Mouse (Mus musculus) MEL (cell line): ENCODE results near the gene Rpl14. TPM values are rescaled to one million over a fixed set of nuclear protein-coding genes. Genes with fewer than 3 reads are reported as not detected.

ENCODE experiments used
- DNase-seq: peaks from one replicate; pipeline ENCODE4 v3.0.0; 2011; ENCODE audit warnings: low read depth, low spot score
- H3K27ac ChIP-seq: 2 replicates; pipeline ENCODE4 v1.5.1; 2012; ENCODE audit warnings: low read depth, mild to moderate bottlenecking, control low read depth, low read length, moderate library complexity; ENCODE audit not compliant: control insufficient read depth
- H3K27me3 ChIP-seq, 2 experiments: fragments of 150-350 bp in 1 of 2; sonication (generic) in 1 of 2; 2 replicates each; pipeline ENCODE4 v1.6.1; 2012; ENCODE audit warnings: low read length in 2 of 2, mild to moderate bottlenecking in 2 of 2, improper control_type of control experiment in 1 of 2, moderate library complexity in 1 of 2; ENCODE audit not compliant: insufficient read depth in 2 of 2, control insufficient read depth in 1 of 2
- H3K36me3 ChIP-seq, 2 experiments: 2 replicates each; pipeline ENCODE4 v1.6.1; 2012 to 2014; ENCODE audit warnings: low read length in 2 of 2, improper control_type of control experiment in 1 of 2, inconsistent platforms in 1 of 2, mild to moderate bottlenecking in 1 of 2; ENCODE audit not compliant: insufficient read depth in 2 of 2, control insufficient read depth in 1 of 2
- H3K4me1 ChIP-seq, 2 experiments: fragments of 150-350 bp in 1 of 2; sonication (generic) in 1 of 2; 2 replicates each; pipeline ENCODE4 v1.6.1; 2012; ENCODE audit warnings: low read length in 2 of 2, improper control_type of control experiment in 1 of 2, mild to moderate bottlenecking in 1 of 2; ENCODE audit not compliant: insufficient read depth in 2 of 2, control insufficient read depth in 1 of 2
- H3K4me3 ChIP-seq, 2 experiments: fragments of 150-350 bp in 1 of 2; sonication (generic) in 1 of 2; 2 replicates each; pipeline ENCODE4 v1.5.1; 2012; ENCODE audit warnings: low read depth in 2 of 2, low read length in 2 of 2, mild to moderate bottlenecking in 2 of 2, moderate library complexity in 2 of 2, control low read depth in 1 of 2, improper control_type of control experiment in 1 of 2; ENCODE audit not compliant: control insufficient read depth in 1 of 2, insufficient read depth in 1 of 2
- H3K79me2 ChIP-seq: 2 replicates; pipeline ENCODE4 v1.6.1; 2012; ENCODE audit warnings: mild to moderate bottlenecking, low read length, moderate library complexity; ENCODE audit not compliant: control insufficient read depth, poor library complexity, insufficient read depth
- H3K9ac ChIP-seq: 2 replicates; pipeline ENCODE4 v1.6.1; 2012; ENCODE audit warnings: low read depth, mild to moderate bottlenecking, control low read depth, low read length, moderate library complexity; ENCODE audit not compliant: control insufficient read depth, poor library complexity, severe bottlenecking
- H3K9me3 ChIP-seq: fragments of 150-350 bp; sonication (generic); replicated peaks from 2 replicates; pipeline ENCODE4 v1.6.1; 2012; ENCODE audit warnings: mild to moderate bottlenecking, low read length, improper control_type of control experiment, moderate library complexity; ENCODE audit not compliant: insufficient read depth
- BHLHE40 ChIP-seq: IDR thresholded peaks from 2 replicates; pipeline ENCODE4 v1.6.1; 2012; ENCODE audit warnings: low read depth, mild to moderate bottlenecking, inconsistent platforms, low read length, improper control_type of control experiment, borderline replicate concordance
- GATA1 ChIP-seq: IDR thresholded peaks from 2 replicates; pipeline ENCODE4 v1.6.1; 2011; ENCODE audit warnings: low read depth, low read length, improper control_type of control experiment
- KAT2A ChIP-seq: conservative IDR thresholded peaks from 2 replicates; pipeline ENCODE4 v1.6.1; 2012; ENCODE audit warnings: low read depth, low read length, improper control_type of control experiment, inconsistent platforms
- MYB ChIP-seq: IDR thresholded peaks from 2 replicates; pipeline ENCODE4 v1.6.1; 2011; ENCODE audit warnings: mild to moderate bottlenecking, low read depth, low read length, improper control_type of control experiment
- NELFE ChIP-seq: IDR thresholded peaks from 2 replicates; pipeline ENCODE4 v1.6.1; 2011; ENCODE audit warnings: low read depth, low read length, improper control_type of control experiment
- SIN3A ChIP-seq: IDR thresholded peaks from 2 replicates; pipeline ENCODE4 v1.6.1; 2012; ENCODE audit warnings: low read length, improper control_type of control experiment, inconsistent platforms
- TAL1 ChIP-seq: IDR thresholded peaks from 2 replicates; pipeline ENCODE4 v1.6.1; 2012; ENCODE audit warnings: mild to moderate bottlenecking, inconsistent platforms, low read length, moderate library complexity, mixed read lengths
- ZNF384 ChIP-seq: IDR thresholded peaks from 2 replicates; pipeline ENCODE4 v1.6.1; 2012; ENCODE audit warnings: low read depth, mild to moderate bottlenecking, inconsistent platforms, low read length, improper control_type of control experiment
- polyA plus RNA-seq, 2 experiments: library from polyadenylated mRNA; stranded (reverse) in 1 of 2; unstranded in 1 of 2; fragments of >175 nt in 1 of 2; fragments of >200 nt in 1 of 2; gene quantifications; 2 replicates each; pipeline versions ENCODE4 v1.2.1 to v1.2.4; 2012; ENCODE audit warnings: low replicate concordance in 2 of 2, low read depth in 1 of 2; ENCODE audit not compliant: insufficient read length in 2 of 2, insufficient read depth in 1 of 2, missing spikeins in 1 of 2
- total RNA-seq: library from RNA; depleted of rRNA; stranded (reverse); fragments of 300-350 nt; gene quantifications from 2 replicates; pipeline ENCODE4 v1.2.3, GENCODE M21; 2012

The Rpl14 gene
- total and polyA plus RNA-seq, 3 experiments: 502 to 1,607 TPM; not detected in 1

- Histone ChIP-seq H3K27ac (no peak overlapping the region), H3K36me3 (peaks cover 0 to 4% of the 10 kb centered on the region in 2 experiments; a peak in 2 of 4 replicates), H3K4me3 (no peak overlapping the region), H3K9me3 (no peaks in the 10 kb centered on the region), H3K79me2 (no peaks in the 10 kb centered on the region), H3K27me3 (peaks cover 0 to 2% of the 10 kb centered on the region in 2 experiments; a peak in 2 of 4 replicates), H3K9ac (no peak overlapping the region), H3K4me1 (peaks cover 2 to 6% of the 10 kb centered on the region in 2 experiments; a peak in 3 of 4 replicates)
- no peak for DNase-seq
- TF ChIP-seq NELFE: no peak
Measured at GRCm38 (mm10) chr9:120593383-120594101, 22.3 kb downstream of the Rpl14 start.

GRCm38 (mm10) chr9:120594839-120595238 is 23.6 kb downstream of the Rpl14 start:
- TF ChIP-seq ZNF384 (peak; percentile 63), KAT2A (no peak), SIN3A (no peak)
- TF ChIP-seq, all 39 proteins: peak for 1

GRCm38 (mm10) chr9:120595306-120595705 is 24.1 kb downstream of the Rpl14 start:
- no peak for TF ChIP-seq TAL1
- TF ChIP-seq BHLHE40: no peak
- TF ChIP-seq ZNF384: no peak
- TF ChIP-seq GATA1: no peak
- TF ChIP-seq MYB: no peak
- no peak for DNase-seq
- Histone ChIP-seq H3K9me3 (no peaks in the 10 kb centered on the region), H3K4me1 (peaks cover 2 to 6% of the 10 kb centered on the region in 2 experiments; a peak in 3 of 4 replicates), H3K27me3 (peaks cover 0 to 2% of the 10 kb centered on the region in 2 experiments; a peak in 3 of 4 replicates), H3K27ac (no peak overlapping the region), H3K4me3 (no peak overlapping the region), H3K9ac (no peak overlapping the region), H3K36me3 (peaks cover 0 to 4% of the 10 kb centered on the region in 2 experiments; a peak in 2 of 4 replicates), H3K79me2 (no peaks in the 10 kb centered on the region)

More at GRCm38 (mm10) chr9:120594839-120595238, 23.6 kb downstream of the Rpl14 start:
- H3K9ac ChIP-seq: no peak overlapping the region
- peaks cover 0 to 4% of the 10 kb centered on the region in 2 experiments; a peak in 2 of 4 replicates for H3K36me3 ChIP-seq
- peak; percentile 22 for DNase-seq
- H3K4me1 ChIP-seq: peaks cover 2 to 6% of the 10 kb centered on the region in 2 experiments; a peak in 3 of 4 replicates
- peaks cover 0 to 2% of the 10 kb centered on the region in 2 experiments; a peak in 3 of 4 replicates for H3K27me3 ChIP-seq
- no peaks in the 10 kb centered on the region for H3K79me2 ChIP-seq
- H3K4me3 ChIP-seq: no peak overlapping the region
- H3K27ac ChIP-seq: no peak overlapping the region
- no peaks in the 10 kb centered on the region for H3K9me3 ChIP-seq
